Mouse (Mus musculus) embryo, embryonic 9.5 days (tissue): ENCODE data around the gene Tmem233.
A peak's percentile ranks its signal among the peaks of the same experiment; 100 is the strongest.

Experiments
- DNase-seq: peaks from one replicate; pipeline ENCODE4 v3.0.0-alpha.2; 2017; ENCODE audit errors: extremely low spot score

Gene Tmem233

GRCm38 (mm10) chr5:116083081-116083480 is at the start of gene Tmem233:
Tmem233 (minus strand) TSS chr5:116083244.
- peak; percentile 9 for DNase-seq

- peak; percentile 86 for DNase-seq
Measured at GRCm38 (mm10) chr5:116123344-116123743, 40.3 kb upstream of the Tmem233 start.

DNA sequence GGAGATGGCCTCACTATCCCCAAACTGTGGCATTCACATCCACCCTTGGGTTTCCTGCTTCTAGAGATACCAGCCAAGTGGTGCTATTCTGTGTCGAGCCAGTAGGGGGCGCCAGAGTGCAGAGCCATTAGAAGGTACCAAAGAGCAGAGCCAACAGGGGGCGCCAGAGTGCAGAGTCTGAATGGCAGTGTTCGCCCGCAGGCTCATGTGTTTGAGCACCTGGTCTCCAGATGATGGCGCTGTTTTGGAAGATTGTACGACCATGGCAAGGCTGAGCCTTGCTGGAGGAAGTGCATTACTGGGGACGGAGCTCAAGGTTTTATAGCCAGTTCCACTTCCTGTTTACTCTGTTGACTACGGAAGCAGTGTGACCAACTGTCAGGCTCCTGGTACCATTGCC is 33.5 kb upstream of the Tmem233 start:
- peak; percentile 49 for DNase-seq

- peak; percentile 4 for DNase-seq
Measured at GRCm38 (mm10) chr5:116116110-116116509, 33.1 kb upstream of the Tmem233 start.

GRCm38 (mm10) chr5:116115071-116115834 is 32.2 kb upstream of the Tmem233 start:
- DNase-seq = no peak

DNA sequence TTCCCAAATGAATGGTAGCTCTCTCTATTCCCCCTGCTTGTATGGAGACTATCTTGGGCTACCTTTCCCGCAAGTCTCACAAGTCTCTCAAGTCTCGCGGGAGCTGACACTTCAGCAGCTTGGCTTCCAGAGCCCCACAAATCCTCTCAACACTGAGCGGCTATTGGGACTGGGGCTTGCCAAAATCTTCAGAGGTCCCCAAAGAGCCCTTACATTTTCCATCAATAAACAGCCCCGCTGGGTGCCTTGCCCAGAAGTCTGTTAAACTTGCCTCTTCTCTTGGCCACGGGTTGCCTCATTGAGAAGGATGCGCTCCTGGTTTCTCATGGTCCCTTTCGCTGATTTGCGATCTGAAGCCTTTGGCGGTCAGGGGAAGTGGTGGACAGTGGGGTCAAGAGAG is 25.6 kb upstream of the Tmem233 start:
- DNase-seq = no peak

- no peak for DNase-seq
Measured at GRCm38 (mm10) chr5:116084231-116084630, 1.2 kb upstream of the Tmem233 start.

DNA sequence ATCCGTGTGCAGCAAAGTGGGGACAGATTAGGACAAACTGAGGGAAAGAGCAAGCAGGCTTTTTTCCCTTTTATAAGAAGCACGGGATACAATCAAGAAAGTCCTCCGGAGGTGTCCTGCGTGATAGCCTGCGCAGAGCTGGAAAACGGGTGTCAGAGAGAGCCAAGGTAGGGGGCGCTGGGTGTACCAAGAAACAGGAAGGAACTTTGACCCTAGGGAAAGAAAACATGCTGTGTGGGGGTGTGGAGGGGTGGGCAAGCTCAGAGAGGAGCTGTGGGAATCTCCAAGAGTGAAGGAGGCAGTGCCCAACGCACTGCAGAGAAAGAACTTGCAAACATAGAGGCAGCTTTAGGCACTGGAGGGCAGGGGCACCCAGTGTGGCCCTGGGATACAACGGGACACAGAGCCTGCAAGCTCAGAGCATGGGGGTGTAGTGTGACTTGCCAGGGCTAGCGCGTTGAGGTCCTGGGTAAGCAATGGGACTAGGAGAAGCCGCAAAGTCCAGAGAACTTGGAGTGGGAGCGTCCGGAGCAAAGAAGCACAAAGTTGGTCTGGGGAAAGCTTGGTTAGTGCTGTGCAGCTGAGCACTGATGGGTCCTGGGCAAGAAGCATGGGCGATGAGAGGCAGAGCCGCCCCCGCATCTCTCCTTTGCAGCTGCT is 673 bp downstream of the Tmem233 start:
- no peak for DNase-seq

- DNase-seq = no peak
Measured at GRCm38 (mm10) chr5:116081616-116082015, 1.4 kb downstream of the Tmem233 start.

- no peak for DNase-seq
Measured at GRCm38 (mm10) chr5:116080736-116081135, 2.3 kb downstream of the Tmem233 start.

GRCm38 (mm10) chr5:116069618-116070017 is 13.4 kb downstream of the Tmem233 start:
- no peak for DNase-seq

DNA sequence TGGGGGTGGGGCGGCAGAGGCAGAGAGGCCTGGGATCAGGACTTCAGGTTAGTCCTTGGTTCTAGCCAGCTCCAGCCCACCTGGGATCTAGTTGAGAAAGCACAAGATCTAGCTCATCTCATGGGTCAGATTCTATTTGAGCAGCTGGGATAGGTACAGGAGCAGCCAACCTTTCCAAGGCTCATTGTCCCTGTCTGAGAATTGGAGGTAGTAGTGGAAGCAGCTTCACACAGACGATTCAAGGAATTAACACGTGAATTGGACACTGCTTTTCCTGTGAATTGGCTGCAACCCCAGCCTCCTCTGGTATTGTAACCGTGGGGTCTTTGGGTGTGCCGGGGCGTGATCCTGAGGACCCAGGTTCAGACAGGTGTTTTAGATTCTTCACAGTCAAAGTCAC is 30.2 kb downstream of the Tmem233 start:
- DNase-seq = no peak

- no peak for DNase-seq
Measured at GRCm38 (mm10) chr5:116052171-116052570, 30.9 kb downstream of the Tmem233 start.

DNA sequence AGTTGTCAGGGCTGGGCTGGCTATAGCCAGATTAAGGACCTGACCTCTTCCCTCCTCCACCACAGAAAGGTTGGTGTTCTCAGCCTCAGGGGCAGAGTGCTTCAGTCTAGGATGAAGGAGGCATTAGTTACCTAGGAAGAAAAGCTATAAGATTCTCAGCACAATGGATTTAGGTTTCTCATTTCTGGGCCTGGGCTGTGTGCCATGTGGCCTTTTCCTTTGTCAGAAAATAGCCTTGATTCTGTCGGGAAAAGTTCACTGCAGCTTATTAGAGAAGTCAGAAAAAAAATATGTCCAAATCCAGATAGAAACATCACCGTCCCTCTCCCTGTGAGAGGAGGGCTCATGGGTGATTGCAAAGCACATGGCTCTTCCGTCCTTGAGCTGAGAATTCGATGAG is 33.2 kb downstream of the Tmem233 start:
- no peak for DNase-seq

GRCm38 (mm10) chr5:116048321-116048720 is 34.7 kb downstream of the Tmem233 start:
- no peak for DNase-seq

DNA sequence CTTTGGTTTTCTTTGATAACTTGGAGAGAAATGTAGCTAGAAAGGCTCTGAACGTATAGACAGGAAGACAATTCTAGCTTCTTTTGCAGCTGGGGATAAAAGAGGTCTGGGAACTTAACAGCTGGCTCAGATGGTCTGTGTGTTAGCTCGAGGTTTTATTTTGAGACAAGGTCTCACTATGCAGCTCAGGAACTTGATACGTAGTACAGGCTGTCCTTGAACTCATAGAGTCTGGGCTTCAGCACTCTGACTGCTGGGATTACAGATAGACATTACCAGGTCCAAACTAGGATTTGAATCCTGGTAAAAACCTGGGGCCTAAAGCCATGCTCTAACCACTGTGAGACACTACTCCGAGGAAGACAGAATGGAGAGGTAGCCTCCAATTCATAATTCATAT is 36.8 kb downstream of the Tmem233 start:
- no peak for DNase-seq

DNA sequence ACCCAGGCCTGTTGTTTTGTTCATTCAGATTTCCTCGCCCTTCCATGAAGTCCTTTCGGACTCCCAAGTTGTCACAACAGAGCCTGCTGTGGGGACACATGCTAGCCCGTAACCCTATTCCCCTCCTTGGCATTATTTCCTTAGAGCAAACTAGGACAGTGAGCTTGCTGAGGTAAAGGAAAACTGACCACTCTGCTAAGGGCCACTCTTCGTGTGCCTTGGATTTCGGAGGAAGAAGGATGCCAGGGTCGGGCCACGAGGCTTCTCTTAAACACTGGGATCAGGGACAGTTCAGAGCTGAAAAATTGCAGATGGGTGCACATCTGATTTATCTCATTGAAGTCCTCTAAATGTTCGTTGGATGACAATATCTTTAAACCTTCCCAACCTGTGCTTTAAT is 37.5 kb downstream of the Tmem233 start:
- DNase-seq = no peak

- no peak for DNase-seq
Measured at GRCm38 (mm10) chr5:116042241-116042640, 40.8 kb downstream of the Tmem233 start.

DNA sequence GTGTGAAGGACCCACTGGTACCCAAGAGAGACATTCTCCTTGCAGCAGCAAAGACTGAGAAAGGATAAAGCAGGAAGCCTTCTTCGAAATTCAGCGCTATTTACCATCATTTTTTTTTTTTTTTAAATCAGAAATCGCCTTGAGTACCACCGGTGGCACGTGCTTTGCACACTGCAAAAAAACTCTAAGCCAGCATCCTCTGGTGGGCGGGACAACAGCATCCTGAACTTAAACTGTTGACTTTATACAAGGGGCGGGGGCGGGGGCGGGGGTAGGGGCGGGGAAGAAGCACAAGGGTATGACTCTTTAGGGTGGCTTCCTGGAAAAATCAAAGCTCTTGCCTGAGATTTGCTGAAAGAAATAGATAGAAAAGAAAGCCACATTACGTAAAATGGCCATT is 43.3 kb downstream of the Tmem233 start:
- DNase-seq = no peak

GRCm38 (mm10) chr5:116037731-116038130 is 45.3 kb downstream of the Tmem233 start:
- no peak for DNase-seq

DNA sequence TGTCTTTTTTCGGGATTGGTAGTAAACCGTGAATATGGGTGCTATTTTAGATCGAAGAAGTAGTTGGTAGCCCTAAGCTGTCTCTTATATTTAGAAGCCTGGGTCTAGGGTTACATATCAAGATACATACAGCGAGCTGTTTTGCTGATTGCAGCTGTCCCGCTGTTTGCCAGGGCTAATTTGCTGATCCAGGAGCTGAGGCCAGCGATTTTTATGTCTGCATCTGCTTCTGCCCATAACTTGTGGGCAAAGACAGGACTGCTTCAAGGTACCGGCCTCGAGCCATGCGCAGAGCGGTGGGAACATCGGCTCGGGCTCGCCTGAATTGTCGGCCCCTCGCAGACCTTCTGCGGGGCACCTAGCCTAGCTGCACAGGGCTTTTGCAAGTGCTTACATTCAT is 46.6 kb downstream of the Tmem233 start:
- DNase-seq = no peak

DNA sequence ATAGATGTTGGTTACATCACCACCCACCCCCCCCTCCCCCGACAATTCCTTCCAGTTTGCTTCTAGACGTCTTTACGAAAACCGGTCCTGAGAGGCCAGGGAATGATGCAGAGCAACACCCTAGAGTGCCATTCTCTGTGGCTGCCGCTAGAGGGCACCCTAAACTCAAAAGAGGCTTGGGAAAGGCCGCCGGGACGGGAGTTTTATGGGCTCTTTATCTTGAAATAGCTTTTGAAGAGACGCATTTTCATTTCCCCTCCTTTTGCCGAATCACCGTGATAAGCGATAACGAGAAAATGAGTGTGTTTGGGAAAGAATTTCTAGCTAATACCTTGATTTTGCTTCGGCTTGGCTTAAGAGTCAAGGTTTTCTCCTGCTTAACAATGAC is 51.9 kb downstream of the Tmem233 start:
- peak; percentile 70 for DNase-seq

DNA sequence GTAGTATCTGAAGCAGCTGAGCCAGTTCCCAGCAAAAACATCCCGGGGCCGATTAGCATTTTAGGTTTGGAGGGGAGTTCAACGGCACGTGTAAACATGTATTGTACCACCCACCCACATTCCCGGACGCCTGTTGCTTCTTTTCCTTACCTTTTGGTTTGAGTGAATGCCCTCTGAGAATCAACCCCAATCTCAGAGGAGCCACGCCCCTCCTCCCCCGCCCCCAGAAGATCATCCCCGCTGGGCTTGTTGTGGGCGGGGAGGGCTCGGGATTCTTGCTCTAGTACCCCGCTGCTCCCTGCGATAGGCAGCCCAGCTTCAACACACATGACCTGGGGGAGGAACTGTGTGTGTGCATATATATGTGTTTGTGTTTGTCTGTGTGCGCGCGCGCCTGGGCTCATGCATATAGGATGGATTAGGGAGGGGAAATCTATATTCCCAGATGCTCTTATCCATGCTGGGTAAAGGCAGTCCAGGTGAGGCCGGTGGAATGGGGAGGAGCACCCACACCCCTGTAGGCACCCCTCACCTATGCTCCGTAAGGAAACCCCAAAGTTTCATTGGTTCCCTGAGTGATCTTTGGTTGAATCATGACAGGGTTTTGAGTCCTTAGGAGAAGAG is 52.4 kb downstream of the Tmem233 start:
- no peak for DNase-seq
